Mouse (Mus musculus): ENCODE data around the gene Arhgap22. TPM values are rescaled to one million over a fixed set of nuclear protein-coding genes. Genes with fewer than 3 reads are reported as not detected.
A peak's percentile ranks its signal among the peaks of the same experiment; 100 is the strongest.

Arhgap22 gene
- polyA plus RNA-seq, 1 experiment from 2014 or later: 4.2 TPM

- Histone ChIP-seq H3K36me3 (no peaks in the 10 kb centered on the region), H3K4me2 (no peak overlapping the region), H3K27ac (ENCODE audit: poor library complexity, severe bottlenecking) (no peak overlapping the region), H3K4me3 (no peak overlapping the region), H3K9me3 (replicated peaks) (no peaks in the 10 kb centered on the region), H3K4me1 (replicated peaks) (peaks cover 35% of the 10 kb centered on the region), H3K27me3 (replicated peaks) (peaks cover 72% of the 10 kb centered on the region), H3K9ac (no peak overlapping the region)
- 37% methylated on average over 6 of the region's 6 CpGs for WGBS
- no peak for ATAC-seq (ENCODE audit: insufficient number of reproducible peaks, low FRiP score)
Measured at GRCm38 (mm10) chr14:33352890-33353289, 139.1 kb downstream of the Arhgap22 start.

- Histone ChIP-seq H3K27me3 (replicated peaks) (peaks cover 64% of the 10 kb centered on the region), H3K36me3 (no peaks in the 10 kb centered on the region), H3K27ac (ENCODE audit: poor library complexity, severe bottlenecking) (no peak overlapping the region), H3K9ac (no peak overlapping the region), H3K4me1 (replicated peaks) (peaks cover 35% of the 10 kb centered on the region), H3K4me3 (no peak overlapping the region), H3K9me3 (replicated peaks) (no peaks in the 10 kb centered on the region), H3K4me2 (no peak overlapping the region)
- ATAC-seq (ENCODE audit: insufficient number of reproducible peaks, low FRiP score): no peak
- 83% methylated on average over 5 of the region's 5 CpGs for WGBS
Measured at GRCm38 (mm10) chr14:33355276-33355675, 141.4 kb downstream of the Arhgap22 start.

- Histone ChIP-seq H3K9ac (no peak overlapping the region), H3K4me2 (no peak overlapping the region), H3K36me3 (no peaks in the 10 kb centered on the region), H3K27me3 (replicated peaks) (peaks cover 53% of the 10 kb centered on the region), H3K4me1 (replicated peaks) (peaks cover 37% of the 10 kb centered on the region), H3K27ac (ENCODE audit: poor library complexity, severe bottlenecking) (no peak overlapping the region), H3K9me3 (replicated peaks) (no peaks in the 10 kb centered on the region), H3K4me3 (no peak overlapping the region)
- WGBS: 75% methylated on average over 12 of the region's 12 CpGs
- no peak for ATAC-seq (ENCODE audit: insufficient number of reproducible peaks, low FRiP score)
Measured at GRCm38 (mm10) chr14:33357600-33358368, 144.0 kb downstream of the Arhgap22 start.

GRCm38 (mm10) chr14:33358891-33359290, 145.1 kb downstream of the Arhgap22 start:
- peaks cover 36% of the 10 kb centered on the region for H3K4me1 ChIP-seq (replicated peaks)
- H3K4me3 ChIP-seq: no peak overlapping the region
- H3K27me3 ChIP-seq (replicated peaks): peaks cover 42% of the 10 kb centered on the region; the same call in 1 of the 2 replicates
- H3K36me3 ChIP-seq: no peaks in the 10 kb centered on the region
- WGBS: 82% methylated on average over 8 of the region's 8 CpGs
- H3K4me2 ChIP-seq: no peak overlapping the region
- ATAC-seq (ENCODE audit: insufficient number of reproducible peaks, low FRiP score): no peak
- H3K9ac ChIP-seq: no peak overlapping the region
- H3K9me3 ChIP-seq (replicated peaks): no peaks in the 10 kb centered on the region
- H3K27ac ChIP-seq (ENCODE audit: poor library complexity, severe bottlenecking): no peak overlapping the region

- Histone ChIP-seq H3K4me2 (no peak overlapping the region), H3K9me3 (replicated peaks) (no peaks in the 10 kb centered on the region), H3K27ac (ENCODE audit: poor library complexity, severe bottlenecking) (no peak overlapping the region), H3K4me3 (no peak overlapping the region), H3K4me1 (replicated peaks) (peaks cover 26% of the 10 kb centered on the region), H3K9ac (no peak overlapping the region), H3K36me3 (no peaks in the 10 kb centered on the region), H3K27me3 (replicated peaks) (peaks cover 30% of the 10 kb centered on the region; the same call in 1 of the 2 replicates)
- 34% methylated on average over 4 of the region's 4 CpGs for WGBS
- no peak for ATAC-seq (ENCODE audit: insufficient number of reproducible peaks, low FRiP score)
Measured at GRCm38 (mm10) chr14:33361546-33361945, 147.7 kb downstream of the Arhgap22 start.

GRCm38 (mm10) chr14:33362122-33362521, 148.3 kb downstream of the Arhgap22 start:
- H3K4me3 ChIP-seq: 0 out of 2 replicates have a peak overlapping the region, but pooled peaks have one; percentile 5
- 49% methylated on average over 14 of the region's 14 CpGs for WGBS

GRCm38 (mm10) chr14:33362807-33363206, 149.0 kb downstream of the Arhgap22 start:
- H3K4me3 ChIP-seq: peak overlapping the region; percentile 5; the same call in 1 of the 2 replicates

More at GRCm38 (mm10) chr14:33362122-33362521, 148.3 kb downstream of the Arhgap22 start:
- H3K36me3 ChIP-seq: no peaks in the 10 kb centered on the region
- H3K4me1 ChIP-seq (replicated peaks): peaks cover 26% of the 10 kb centered on the region
- H3K9ac ChIP-seq: no peak overlapping the region
- peak overlapping the region; percentile 57 for H3K4me2 ChIP-seq
- H3K27ac ChIP-seq (ENCODE audit: poor library complexity, severe bottlenecking): no peak overlapping the region
- no peak for ATAC-seq (ENCODE audit: insufficient number of reproducible peaks, low FRiP score)
- peaks cover 30% of the 10 kb centered on the region; the same call in 1 of the 2 replicates for H3K27me3 ChIP-seq (replicated peaks)
- no peaks in the 10 kb centered on the region for H3K9me3 ChIP-seq (replicated peaks)

GRCm38 (mm10) chr14:33363611-33364010, 149.8 kb downstream of the Arhgap22 start:
- Histone ChIP-seq H3K9ac (no peak overlapping the region), H3K4me1 (replicated peaks) (peaks cover 26% of the 10 kb centered on the region), H3K27ac (ENCODE audit: poor library complexity, severe bottlenecking) (no peak overlapping the region), H3K27me3 (replicated peaks) (peaks cover 27% of the 10 kb centered on the region; the same call in 1 of the 2 replicates), H3K4me3 (no peak overlapping the region), H3K36me3 (no peaks in the 10 kb centered on the region), H3K9me3 (replicated peaks) (no peaks in the 10 kb centered on the region), H3K4me2 (no peak overlapping the region)
- no peak for ATAC-seq (ENCODE audit: insufficient number of reproducible peaks, low FRiP score)
- WGBS: 67% methylated on average over 5 of the region's 5 CpGs

More at GRCm38 (mm10) chr14:33362807-33363206, 149.0 kb downstream of the Arhgap22 start:
- Histone ChIP-seq H3K4me1 (replicated peaks) (peaks cover 26% of the 10 kb centered on the region), H3K27me3 (replicated peaks) (peaks cover 30% of the 10 kb centered on the region; the same call in 1 of the 2 replicates), H3K4me2 (peak overlapping the region; percentile 57), H3K9me3 (replicated peaks) (no peaks in the 10 kb centered on the region), H3K27ac (ENCODE audit: poor library complexity, severe bottlenecking) (no peak overlapping the region), H3K9ac (peak overlapping the region; percentile 47; the same call in 1 of the 2 replicates), H3K36me3 (no peaks in the 10 kb centered on the region)
- ATAC-seq (ENCODE audit: insufficient number of reproducible peaks, low FRiP score): no peak
- WGBS: 4% methylated on average over 10 of the region's 10 CpGs

- H3K27ac ChIP-seq (ENCODE audit: poor library complexity, severe bottlenecking): no peak overlapping the region
- no peaks in the 10 kb centered on the region for H3K36me3 ChIP-seq
- H3K9me3 ChIP-seq (replicated peaks): no peaks in the 10 kb centered on the region
- peaks cover 23% of the 10 kb centered on the region; the same call in 1 of the 2 replicates for H3K27me3 ChIP-seq (replicated peaks)
- no peak overlapping the region for H3K4me3 ChIP-seq
- no peak for ATAC-seq (ENCODE audit: insufficient number of reproducible peaks, low FRiP score)
- 81% methylated on average over 2 of the region's 2 CpGs for WGBS
- peaks cover 26% of the 10 kb centered on the region for H3K4me1 ChIP-seq (replicated peaks)
- H3K9ac ChIP-seq: no peak overlapping the region
- no peak overlapping the region for H3K4me2 ChIP-seq
Measured at GRCm38 (mm10) chr14:33364061-33364460, 150.2 kb downstream of the Arhgap22 start.

GRCm38 (mm10) chr14:33366891-33367777, 153.3 kb downstream of the Arhgap22 start:
- Histone ChIP-seq H3K27me3 (replicated peaks) (no peaks in the 10 kb centered on the region), H3K9ac (no peak overlapping the region), H3K4me3 (no peak overlapping the region), H3K4me1 (replicated peaks) (peaks cover 29% of the 10 kb centered on the region), H3K27ac (ENCODE audit: poor library complexity, severe bottlenecking) (no peak overlapping the region), H3K9me3 (replicated peaks) (no peaks in the 10 kb centered on the region), H3K4me2 (no peak overlapping the region), H3K36me3 (no peaks in the 10 kb centered on the region)
- WGBS: 77% methylated on average over 30 of the region's 30 CpGs
- no peak for ATAC-seq (ENCODE audit: insufficient number of reproducible peaks, low FRiP score)

- no peak for ATAC-seq (ENCODE audit: insufficient number of reproducible peaks, low FRiP score)
- no peak overlapping the region for H3K9ac ChIP-seq
- peaks cover 12% of the 10 kb centered on the region for H3K4me1 ChIP-seq (replicated peaks)
- no peak overlapping the region for H3K27ac ChIP-seq (ENCODE audit: poor library complexity, severe bottlenecking)
- 0 out of 2 replicates have a peak overlapping the region, but pooled peaks have one; percentile 61 for H3K4me2 ChIP-seq
- no peaks in the 10 kb centered on the region for H3K27me3 ChIP-seq (replicated peaks)
- H3K36me3 ChIP-seq: no peaks in the 10 kb centered on the region
- 80% methylated on average over 12 of the region's 12 CpGs for WGBS
- H3K9me3 ChIP-seq (replicated peaks): no peaks in the 10 kb centered on the region
- no peak overlapping the region for H3K4me3 ChIP-seq
Measured at GRCm38 (mm10) chr14:33369375-33369774, 155.5 kb downstream of the Arhgap22 start.

Data from heart, embryonic 12.5 days (tissue).